Mouse (Mus musculus): ENCODE data around the gene Trim7.

- TF ChIP-seq MXI1 (IDR thresholded peaks at IDR 0.05; ENCODE audit: low read depth, low read length) = no peak
- TF ChIP-seq POLR2A (IDR thresholded peaks at IDR 0.05; ENCODE audit: control insufficient read depth in 1 of 2, insufficient read depth in 1 of 2, low read depth in 1 of 2, low read length in 2 of 2, poor library complexity in 1 of 2) = no peak
- no peak for TF ChIP-seq MAX (IDR thresholded peaks at IDR 0.05; ENCODE audit: low read length)
- TF ChIP-seq EP300 (IDR thresholded peaks at IDR 0.05; ENCODE audit: low read depth in 1 of 2, low read length in 2 of 2) = no peak
- no peak for TF ChIP-seq E2F4 (IDR thresholded peaks at IDR 0.05; ENCODE audit: borderline replicate concordance, low read depth, low read length)
- TF ChIP-seq CTCF (IDR thresholded peaks at IDR 0.05 in 2 of 3, conservative IDR thresholded peaks at IDR 0.05 in 1 of 3; ENCODE audit: control insufficient read depth in 1 of 3, insufficient read depth in 1 of 3, low read depth in 2 of 3, low read length in 3 of 3, poor library complexity in 1 of 3, severe bottlenecking in 1 of 3) = no peak
- no peak for TF ChIP-seq ZMIZ1 (IDR thresholded peaks at IDR 0.05; ENCODE audit: low read depth, low read length)
- no peak; the same call in 1 of the 2 replicates for TF ChIP-seq HCFC1 (IDR thresholded peaks at IDR 0.05; ENCODE audit: low read depth, low read length)
Observed at GRCm38 (mm10) chr11:48818346-48818745, 7.6 kb upstream of the Trim7 start.
